Mouse (Mus musculus): ENCODE data around the gene Efna2. TPM values are rescaled to one million over a fixed set of nuclear protein-coding genes. Genes with fewer than 3 reads are reported as not detected.

Gene Efna2
- polyA plus RNA-seq (2015; fragmentation: Nextera tagmentation; extraction: Ambion mirVana) = 21.5 and 22.7 TPM in 2 replicates

GRCm38 (mm10) chr10:80179068-80180051 lies at the start of gene Efna2:
Gene Efna2, plus strand, starts transcription at chr10:80179482.
- H3K27me3 ChIP-seq (replicated peaks; ENCODE audit: control insufficient read depth, insufficient read depth, low read length) = no peaks in the 10 kb centered on the region
- peak within 1 kb of the TSS; percentile 77 for H3K4me2 ChIP-seq (ENCODE audit: low read length)
- H3K4me3 ChIP-seq (ENCODE audit: low read length) = peak within 1 kb of the TSS; percentile 81
- peak within 1 kb of the TSS; percentile 82 for H3K27ac ChIP-seq (ENCODE audit: low read depth, low read length)
- no peaks in the 10 kb centered on the region for H3K9me3 ChIP-seq (ENCODE audit: control insufficient read depth, low read length)
- peaks cover 25% of the 10 kb centered on the region for H3K4me1 ChIP-seq (ENCODE audit: control insufficient read depth, insufficient read depth, low read depth, low read length)
- H3K9ac ChIP-seq (ENCODE audit: low read depth, low read length) = peak within 1 kb of the TSS; percentile 92
- no peaks in the 10 kb centered on the region for H3K36me3 ChIP-seq (ENCODE audit: control insufficient read depth, insufficient read depth, low read length)
- WGBS = 2% methylated on average over 75 of the region's 106 CpGs
- peak; percentile 77 for ATAC-seq

GRCm38 (mm10) chr10:80129846-80130245 lies 49.4 kb upstream of the Efna2 start:
- 93% methylated on average over 9 of the region's 9 CpGs for WGBS

GRCm38 (mm10) chr10:80130403-80131031 lies 48.8 kb upstream of the Efna2 start:
- no peaks in the 10 kb centered on the region for H3K9me3 ChIP-seq (ENCODE audit: control insufficient read depth, low read length)
- no peaks in the 10 kb centered on the region for H3K27me3 ChIP-seq (replicated peaks; ENCODE audit: control insufficient read depth, insufficient read depth, low read length)
- WGBS = 86% methylated on average over 18 of the region's 18 CpGs
- peaks cover 63% of the 10 kb centered on the region for H3K36me3 ChIP-seq (ENCODE audit: control insufficient read depth, insufficient read depth, low read length)
- H3K9ac ChIP-seq (ENCODE audit: low read depth, low read length) = no peak overlapping the region
- no peak overlapping the region for H3K4me2 ChIP-seq (ENCODE audit: low read length)
- no peak overlapping the region for H3K27ac ChIP-seq (ENCODE audit: low read depth, low read length)
- peaks cover 11% of the 10 kb centered on the region for H3K4me1 ChIP-seq (ENCODE audit: control insufficient read depth, insufficient read depth, low read depth, low read length)
- H3K4me3 ChIP-seq (ENCODE audit: low read length) = no peak overlapping the region
- ATAC-seq = 0 out of 2 replicates have a peak, but pooled peaks have one; percentile 1

More at GRCm38 (mm10) chr10:80129846-80130245, 49.4 kb upstream of the Efna2 start:
- Histone ChIP-seq H3K36me3 (ENCODE audit: control insufficient read depth, insufficient read depth, low read length) (peaks cover 57% of the 10 kb centered on the region), H3K27ac (ENCODE audit: low read depth, low read length) (no peak overlapping the region), H3K9ac (ENCODE audit: low read depth, low read length) (no peak overlapping the region), H3K4me1 (ENCODE audit: control insufficient read depth, insufficient read depth, low read depth, low read length) (peaks cover 11% of the 10 kb centered on the region), H3K4me2 (ENCODE audit: low read length) (no peak overlapping the region), H3K4me3 (ENCODE audit: low read length) (no peak overlapping the region), H3K27me3 (replicated peaks; ENCODE audit: control insufficient read depth, insufficient read depth, low read length) (no peaks in the 10 kb centered on the region), H3K9me3 (ENCODE audit: control insufficient read depth, low read length) (no peaks in the 10 kb centered on the region)
- no peak for ATAC-seq

- Histone ChIP-seq H3K36me3 (ENCODE audit: control insufficient read depth, insufficient read depth, low read length) (peaks cover 65% of the 10 kb centered on the region), H3K27ac (ENCODE audit: low read depth, low read length) (peak overlapping the region; percentile 31; the same call in 1 of the 2 replicates), H3K4me1 (ENCODE audit: control insufficient read depth, insufficient read depth, low read depth, low read length) (peaks cover 15% of the 10 kb centered on the region), H3K9me3 (ENCODE audit: control insufficient read depth, low read length) (no peaks in the 10 kb centered on the region), H3K27me3 (replicated peaks; ENCODE audit: control insufficient read depth, insufficient read depth, low read length) (no peaks in the 10 kb centered on the region), H3K4me3 (ENCODE audit: low read length) (peak overlapping the region; percentile 4; the same call in 1 of the 2 replicates), H3K9ac (ENCODE audit: low read depth, low read length) (no peak overlapping the region), H3K4me2 (ENCODE audit: low read length) (peak overlapping the region; percentile 34)
- ATAC-seq = peak; percentile 60
- WGBS = 18% methylated on average over 55 of the region's 55 CpGs
Measured at GRCm38 (mm10) chr10:80131316-80131951, 47.8 kb upstream of the Efna2 start.

GRCm38 (mm10) chr10:80131952-80132350 lies 47.3 kb upstream of the Efna2 start:
- Histone ChIP-seq H3K9ac (ENCODE audit: low read depth, low read length) (0 out of 2 replicates have a peak overlapping the region, but pooled peaks have one; percentile 10), H3K9me3 (ENCODE audit: control insufficient read depth, low read length) (no peaks in the 10 kb centered on the region), H3K27me3 (replicated peaks; ENCODE audit: control insufficient read depth, insufficient read depth, low read length) (no peaks in the 10 kb centered on the region), H3K4me3 (ENCODE audit: low read length) (peak overlapping the region; percentile 4; the same call in 1 of the 2 replicates), H3K4me1 (ENCODE audit: control insufficient read depth, insufficient read depth, low read depth, low read length) (peaks cover 20% of the 10 kb centered on the region), H3K27ac (ENCODE audit: low read depth, low read length) (peak overlapping the region; percentile 31; the same call in 1 of the 2 replicates), H3K4me2 (ENCODE audit: low read length) (peak overlapping the region; percentile 34), H3K36me3 (ENCODE audit: control insufficient read depth, insufficient read depth, low read length) (peaks cover 65% of the 10 kb centered on the region)
- peak; percentile 13 for ATAC-seq
- WGBS = 36% methylated on average over 25 of the region's 27 CpGs

GRCm38 (mm10) chr10:80133226-80133849 lies 45.9 kb upstream of the Efna2 start:
- Histone ChIP-seq H3K4me1 (ENCODE audit: control insufficient read depth, insufficient read depth, low read depth, low read length) (peaks cover 32% of the 10 kb centered on the region), H3K27me3 (replicated peaks; ENCODE audit: control insufficient read depth, insufficient read depth, low read length) (no peaks in the 10 kb centered on the region), H3K9me3 (ENCODE audit: control insufficient read depth, low read length) (no peaks in the 10 kb centered on the region), H3K27ac (ENCODE audit: low read depth, low read length) (no peak overlapping the region), H3K4me3 (ENCODE audit: low read length) (no peak overlapping the region), H3K9ac (ENCODE audit: low read depth, low read length) (peak overlapping the region; percentile 24; the same call in 1 of the 2 replicates), H3K4me2 (ENCODE audit: low read length) (no peak overlapping the region), H3K36me3 (ENCODE audit: control insufficient read depth, insufficient read depth, low read length) (peaks cover 52% of the 10 kb centered on the region)
- 75% methylated on average over 8 of the region's 8 CpGs for WGBS
- ATAC-seq = no peak

GRCm38 (mm10) chr10:80134421-80134820 lies 44.9 kb upstream of the Efna2 start:
- Histone ChIP-seq H3K27ac (ENCODE audit: low read depth, low read length) (no peak overlapping the region), H3K36me3 (ENCODE audit: control insufficient read depth, insufficient read depth, low read length) (peaks cover 44% of the 10 kb centered on the region; the same call in 1 of the 2 replicates), H3K4me2 (ENCODE audit: low read length) (no peak overlapping the region), H3K27me3 (replicated peaks; ENCODE audit: control insufficient read depth, insufficient read depth, low read length) (no peaks in the 10 kb centered on the region), H3K9me3 (ENCODE audit: control insufficient read depth, low read length) (no peaks in the 10 kb centered on the region), H3K9ac (ENCODE audit: low read depth, low read length) (no peak overlapping the region), H3K4me1 (ENCODE audit: control insufficient read depth, insufficient read depth, low read depth, low read length) (peaks cover 35% of the 10 kb centered on the region), H3K4me3 (ENCODE audit: low read length) (no peak overlapping the region)
- no peak for ATAC-seq
- 91% methylated on average over 9 of the region's 9 CpGs for WGBS

- Histone ChIP-seq H3K9me3 (ENCODE audit: control insufficient read depth, low read length) (no peaks in the 10 kb centered on the region), H3K36me3 (ENCODE audit: control insufficient read depth, insufficient read depth, low read length) (peaks cover 38% of the 10 kb centered on the region; the same call in 1 of the 2 replicates)
Measured at GRCm38 (mm10) chr10:80135161-80135560, 44.1 kb upstream of the Efna2 start.

More at GRCm38 (mm10) chr10:80135161-80135560, 44.1 kb upstream of the Efna2 start:
- no peak overlapping the region for H3K4me3 ChIP-seq (ENCODE audit: low read length)
- H3K27me3 ChIP-seq (replicated peaks; ENCODE audit: control insufficient read depth, insufficient read depth, low read length) = no peaks in the 10 kb centered on the region
- ATAC-seq = no peak
- H3K4me2 ChIP-seq (ENCODE audit: low read length) = no peak overlapping the region
- WGBS = 83% methylated on average over 10 of the region's 10 CpGs
- H3K9ac ChIP-seq (ENCODE audit: low read depth, low read length) = no peak overlapping the region
- peaks cover 37% of the 10 kb centered on the region for H3K4me1 ChIP-seq (ENCODE audit: control insufficient read depth, insufficient read depth, low read depth, low read length)
- no peak overlapping the region for H3K27ac ChIP-seq (ENCODE audit: low read depth, low read length)

Data from hindbrain, embryonic 16.5 days (tissue).